Mouse (Mus musculus) forebrain, embryonic 12.5 days (tissue): ENCODE data around the gene Proz. TPM values are rescaled to one million over a fixed set of nuclear protein-coding genes. Genes with fewer than 3 reads are reported as not detected.

ENCODE experiments used
- ATAC-seq: fragments of 200-750 bp; cut with Nextera tagmentation; 2 replicates; pipeline ENCODE4 v1.8.0; 2017; ENCODE audit warnings: moderate TSS enrichment; ENCODE audit not compliant: low FRiP score
- H3K27ac ChIP-seq: fragments of 300-500 bp; sonication (generic); 2 replicates; pipeline ENCODE4 v1.5.1; 2016; ENCODE audit warnings: mild to moderate bottlenecking
- H3K27me3 ChIP-seq: fragments of 300-500 bp; sonication (generic); 2 replicates; pipeline ENCODE4 v1.6.1; 2016; ENCODE audit warnings: mild to moderate bottlenecking
- H3K36me3 ChIP-seq: fragments of 300-500 bp; sonication (generic); replicated peaks from 2 replicates; pipeline ENCODE4 v1.6.1; 2016; ENCODE audit warnings: mild to moderate bottlenecking
- H3K4me1 ChIP-seq: fragments of 300-500 bp; sonication (generic); 2 replicates; pipeline ENCODE4 v1.6.1; 2016
- H3K4me2 ChIP-seq: fragments of 300-500 bp; sonication (generic); 2 replicates; pipeline ENCODE4 v1.6.1; 2016; ENCODE audit warnings: mild to moderate bottlenecking, moderate library complexity
- H3K4me3 ChIP-seq: fragments of 300-500 bp; sonication (generic); replicated peaks from 2 replicates; pipeline ENCODE4 v1.5.1; 2016; ENCODE audit warnings: mild to moderate bottlenecking
- H3K9ac ChIP-seq: fragments of 300-500 bp; sonication (generic); 2 replicates; pipeline ENCODE4 v1.6.1; 2016; ENCODE audit warnings: mild to moderate bottlenecking
- H3K9me3 ChIP-seq: fragments of 300-500 bp; sonication (generic); 2 replicates; pipeline ENCODE4 v1.6.1; 2016
- WGBS: fragments of 180-500 bp; shearing (Covaris S2); methylation state at CpG from one replicate; pipeline ENCODE4 v1.1.7; 2016; 5-methylcytosine and 5-hydroxymethylcytosine counted together
- polyA plus RNA-seq: library from polyadenylated mRNA; unstranded; fragments of >200 nt; fragmentation: Nextera tagmentation; extraction: Ambion mirVana; gene quantifications from 2 replicates; pipeline ENCODE4 v1.2.1, GENCODE M21; 2016

Proz gene
- polyA plus RNA-seq, 1 experiment from 2014 or later, result 0.92 TPM

- Histone ChIP-seq H3K4me1 (peaks cover 32% of the 10 kb centered on the region), H3K4me2 (no peak overlapping the region), H3K9ac (no peak overlapping the region), H3K36me3 (peaks cover 8% of the 10 kb centered on the region), H3K9me3 (no peaks in the 10 kb centered on the region), H3K27me3 (no peaks in the 10 kb centered on the region), H3K4me3 (no peak overlapping the region), H3K27ac (no peak overlapping the region)
- WGBS, result 92% methylated on average over 1 of the region's 1 CpGs
- no peak for ATAC-seq
Measured at GRCm38 (mm10) chr8:13109416-13109960, 48.8 kb downstream of the Proz start.

GRCm38 (mm10) chr8:13111917-13112316, 51.2 kb downstream of the Proz start:
- H3K4me1 ChIP-seq, result peaks cover 23% of the 10 kb centered on the region
- no peak overlapping the region for H3K4me3 ChIP-seq
- no peaks in the 10 kb centered on the region for H3K27me3 ChIP-seq
- no peak overlapping the region for H3K9ac ChIP-seq
- peaks cover 15% of the 10 kb centered on the region for H3K36me3 ChIP-seq
- H3K4me2 ChIP-seq, result no peak overlapping the region
- ATAC-seq, result no peak
- no peak overlapping the region for H3K27ac ChIP-seq
- no peaks in the 10 kb centered on the region for H3K9me3 ChIP-seq
- 91% methylated on average over 11 of the region's 11 CpGs for WGBS

GRCm38 (mm10) chr8:13113232-13113631, 52.5 kb downstream of the Proz start:
- Histone ChIP-seq H3K9me3 (no peaks in the 10 kb centered on the region), H3K36me3 (peaks cover 15% of the 10 kb centered on the region), H3K4me1 (peaks cover 15% of the 10 kb centered on the region), H3K4me2 (no peak overlapping the region), H3K4me3 (no peak overlapping the region), H3K27me3 (no peaks in the 10 kb centered on the region), H3K27ac (no peak overlapping the region), H3K9ac (no peak overlapping the region)
- no peak for ATAC-seq
- 90% methylated on average over 4 of the region's 4 CpGs for WGBS

- WGBS, result 88% methylated on average over 2 of the region's 2 CpGs
- H3K27me3 ChIP-seq, result no peaks in the 10 kb centered on the region
- H3K4me2 ChIP-seq, result no peak overlapping the region
- no peak for ATAC-seq
- no peak overlapping the region for H3K27ac ChIP-seq
- no peaks in the 10 kb centered on the region for H3K4me1 ChIP-seq
- no peaks in the 10 kb centered on the region for H3K9me3 ChIP-seq
- no peak overlapping the region for H3K9ac ChIP-seq
- H3K36me3 ChIP-seq, result peaks cover 30% of the 10 kb centered on the region
- no peak overlapping the region for H3K4me3 ChIP-seq
Measured at GRCm38 (mm10) chr8:13117096-13117495, 56.4 kb downstream of the Proz start.

GRCm38 (mm10) chr8:13118516-13118915, 57.8 kb downstream of the Proz start:
- no peak overlapping the region for H3K9ac ChIP-seq
- H3K27ac ChIP-seq, result no peak overlapping the region
- H3K9me3 ChIP-seq, result no peaks in the 10 kb centered on the region
- 90% methylated on average over 3 of the region's 3 CpGs for WGBS
- H3K4me1 ChIP-seq, result no peaks in the 10 kb centered on the region
- no peak for ATAC-seq
- peaks cover 28% of the 10 kb centered on the region for H3K36me3 ChIP-seq
- no peak overlapping the region for H3K4me3 ChIP-seq
- H3K27me3 ChIP-seq, result no peaks in the 10 kb centered on the region
- no peak overlapping the region for H3K4me2 ChIP-seq

GRCm38 (mm10) chr8:13120882-13121665, 60.4 kb downstream of the Proz start:
- no peak for ATAC-seq
- Histone ChIP-seq H3K9me3 (no peaks in the 10 kb centered on the region), H3K36me3 (peaks cover 42% of the 10 kb centered on the region), H3K27ac (no peak overlapping the region), H3K4me2 (no peak overlapping the region), H3K27me3 (no peaks in the 10 kb centered on the region), H3K4me3 (no peak overlapping the region), H3K4me1 (no peaks in the 10 kb centered on the region), H3K9ac (no peak overlapping the region)
- WGBS, result 87% methylated on average over 7 of the region's 7 CpGs

GRCm38 (mm10) chr8:13122887-13123421, 62.2 kb downstream of the Proz start:
- Histone ChIP-seq H3K9ac (no peak overlapping the region), H3K27ac (no peak overlapping the region), H3K4me1 (no peaks in the 10 kb centered on the region), H3K9me3 (no peaks in the 10 kb centered on the region), H3K4me3 (no peak overlapping the region), H3K4me2 (no peak overlapping the region), H3K27me3 (no peaks in the 10 kb centered on the region), H3K36me3 (peaks cover 61% of the 10 kb centered on the region)
- ATAC-seq, result no peak
- WGBS, result 93% methylated on average over 7 of the region's 7 CpGs

- H3K27ac ChIP-seq, result no peak overlapping the region
- H3K4me1 ChIP-seq, result no peaks in the 10 kb centered on the region
- no peaks in the 10 kb centered on the region for H3K9me3 ChIP-seq
- peaks cover 73% of the 10 kb centered on the region for H3K36me3 ChIP-seq
- no peaks in the 10 kb centered on the region for H3K27me3 ChIP-seq
- 92% methylated on average over 8 of the region's 8 CpGs for WGBS
- H3K9ac ChIP-seq, result no peak overlapping the region
- H3K4me2 ChIP-seq, result no peak overlapping the region
- no peak for ATAC-seq
- H3K4me3 ChIP-seq, result no peak overlapping the region
Measured at GRCm38 (mm10) chr8:13124897-13125296, 64.2 kb downstream of the Proz start.

Other genes with a start within 250 kb of the Proz start
- 90.2 and 110 TPM in 2 replicates for gene Mcf2l, start 187.1 kb upstream of the Proz start, polyA plus RNA-seq
- 0.10 TPM in 2 replicates for gene F7, start 34.9 kb upstream of the Proz start, polyA plus RNA-seq
- 0.21 and 0.22 TPM in 2 replicates for gene F10, start 23.6 kb upstream of the Proz start, polyA plus RNA-seq
- gene Pcid2, start 44.5 kb downstream of the Proz start, polyA plus RNA-seq, result 57.7 and 60.0 TPM in 2 replicates
- gene Cul4a, start 44.7 kb downstream of the Proz start, polyA plus RNA-seq, result 84.0 and 86.8 TPM in 2 replicates
- 207 and 213 TPM in 2 replicates for gene Lamp1, start 98.2 kb downstream of the Proz start, polyA plus RNA-seq
- 19.3 and 19.9 TPM in 2 replicates for gene Grtp1, start 139.7 kb downstream of the Proz start, polyA plus RNA-seq
- 0.13 TPM in 1 of 2 replicates, not detected in the other for gene Adprhl1, start 193.2 kb downstream of the Proz start, polyA plus RNA-seq
- gene Dcun1d2, start 227.2 kb downstream of the Proz start, polyA plus RNA-seq, result 32.4 and 33.1 TPM in 2 replicates
- gene Tmco3, start 227.3 kb downstream of the Proz start, polyA plus RNA-seq, result 38.8 and 45.8 TPM in 2 replicates